Comparison of ENCODE assay signal across 29 mouse cellular contexts in the genomic region with DNA sequence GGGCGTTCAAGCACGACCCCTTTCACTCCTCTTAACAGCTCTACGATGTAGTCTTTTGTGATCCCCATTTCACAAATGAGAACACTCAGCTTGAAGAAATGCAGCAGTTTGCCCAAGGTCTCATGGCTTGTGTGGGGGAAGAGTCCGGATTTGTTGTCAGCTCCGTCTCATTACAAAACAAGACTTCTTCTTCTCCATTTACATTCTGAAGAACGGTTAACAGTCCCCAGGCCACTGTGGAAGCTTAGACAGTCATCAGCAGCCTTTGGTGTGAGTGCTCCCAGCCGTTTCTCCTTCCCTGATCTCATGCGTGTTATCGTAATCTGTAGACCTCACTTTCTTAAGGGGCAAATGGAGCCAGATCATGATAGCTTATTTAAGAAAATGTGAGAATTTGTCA.
A peak's percentile ranks its signal among the peaks of the same experiment; 100 is the strongest.
DNase-seq lines count a peak whose midpoint lies in the region; ATAC-seq and TF ChIP-seq lines count a peak whose summit lies in the region.
"Had no signal": no experiment of that assay in that cellular context is flagged by ENCODE, and none has a peak within 500 bp of the region (broad histone marks: within the 10 kb centered on the region; RNA-seq: fewer than 3 reads in every experiment).

No protein-coding gene starts in this region.

- H3K4me2 ChIP-seq in kidney, embryonic 15.5 days: no peak overlapping the region
- H3K4me2 ChIP-seq: embryonic facial prominence, embryonic 13.5 days; embryonic facial prominence, embryonic 15.5 days; forebrain, embryonic 12.5 days had no signal

- H3K4me1 ChIP-seq in kidney, embryonic 15.5 days: no peaks in the 10 kb centered on the region
- H3K4me1 ChIP-seq: embryonic facial prominence, embryonic 13.5 days; embryonic facial prominence, embryonic 15.5 days; forebrain, embryonic 12.5 days had no signal

- DNase-seq in heart, adult 11 months: peak; percentile 52
- DNase-seq in heart, postnatal 14 days: no peak
- DNase-seq in kidney, postnatal 14 days: no peak
- no peak for DNase-seq in layer of hippocampus, adult 2 months (ENCODE audit: low spot score in 2 of 2)
- DNase-seq in layer of hippocampus, adult 11-12 months (ENCODE audit: low spot score): no peak
- DNase-seq in ZHBTc4 (ENCODE audit: low read depth, low spot score): peak; percentile 2
- DNase-seq: adrenal gland, adult 2 months; adrenal gland, postnatal 10 days; adrenal gland, postnatal 25 days; B cell, adult 2 months; cerebellum, adult 11 months; cerebellum, adult 18-20 months; cerebellum, adult 8-10 months; cerebellum, adult 9-11 months; cerebellum, postnatal 14 days; cerebellum, postnatal 36 days; embryo, embryonic 11 days had no signal

- H3K9ac ChIP-seq in kidney, embryonic 15.5 days: no peak overlapping the region
- H3K9ac ChIP-seq: embryonic facial prominence, embryonic 13.5 days; embryonic facial prominence, embryonic 15.5 days; forebrain, embryonic 12.5 days had no signal

- intact Hi-C loops in heart, postnatal 14 days (cut with DNase I): no loop called here

- no peak overlapping the region for H3K27ac ChIP-seq in kidney, embryonic 15.5 days
- H3K27ac ChIP-seq in layer of hippocampus, adult 2 months: peak overlapping the region; percentile 84; the same call in 1 of the 2 replicates
- H3K27ac ChIP-seq: embryonic facial prominence, embryonic 13.5 days; embryonic facial prominence, embryonic 15.5 days; forebrain, embryonic 10.5 days; forebrain, embryonic 12.5 days had no signal

- no peaks in the 10 kb centered on the region for H3K36me3 ChIP-seq in kidney, embryonic 15.5 days
- H3K36me3 ChIP-seq: embryonic facial prominence, embryonic 13.5 days; embryonic facial prominence, embryonic 15.5 days; forebrain, embryonic 10.5 days; forebrain, embryonic 12.5 days; G1E had no signal

- H3K9me3 ChIP-seq in kidney, embryonic 15.5 days (replicated peaks): no peaks in the 10 kb centered on the region
- H3K9me3 ChIP-seq: embryonic facial prominence, embryonic 13.5 days; embryonic facial prominence, embryonic 15.5 days; forebrain, embryonic 10.5 days; forebrain, embryonic 12.5 days had no signal

- no peak overlapping the region for H3K4me3 ChIP-seq in kidney, embryonic 15.5 days (replicated peaks)
- no peak overlapping the region for H3K4me3 ChIP-seq in layer of hippocampus, adult 2 months
- H3K4me3 ChIP-seq: embryonic facial prominence, embryonic 13.5 days; embryonic facial prominence, embryonic 15.5 days; erythroblast, embryonic 14.5 days; forebrain, embryonic 10.5 days; forebrain, embryonic 12.5 days had no signal

- peak; percentile 56 for ATAC-seq in kidney, embryonic 15.5 days (replicated peaks; ENCODE audit: low FRiP score)
- ATAC-seq in inflammation-experienced regulatory T-cells, adult 6 months: no peak
- ATAC-seq: CD4-positive, CD25-positive, alpha-beta regulatory T cell, adult 4 months; forebrain, embryonic 14.5 days; Patski had no signal

- WGBS in kidney, embryonic 15.5 days: 38% methylated on average over 9 of the region's 9 CpGs

- TF ChIP-seq CTCF in layer of hippocampus, adult 2 months (conservative IDR thresholded peaks at IDR 0.05): no peak

- H3K27me3 ChIP-seq in kidney, embryonic 15.5 days: no peaks in the 10 kb centered on the region
- H3K27me3 ChIP-seq: CH12.LX; embryonic facial prominence, embryonic 13.5 days; embryonic facial prominence, embryonic 15.5 days; forebrain, embryonic 12.5 days; Patski had no signal

Comparison
In these comparisons a context has a peak if more than half of its experiments do, and no peak if none do; other contexts are left out.
1. DNase-seq: peak in heart, adult 11 months (single experiment) and ZHBTc4 (single experiment); none in heart, postnatal 14 days (0 of 2), kidney, postnatal 14 days (single experiment), layer of hippocampus, adult 2 months (0 of 2) and layer of hippocampus, adult 11-12 months (single experiment).